Mouse (Mus musculus) C2C12 (cell line): ENCODE measurements around the gene Mlx. TPM values are rescaled to one million over a fixed set of nuclear protein-coding genes. Genes with fewer than 3 reads are reported as not detected.

Experiments used
- H3K27me3 ChIP-seq: one replicate; pipeline ENCODE4 v1.6.1; 2011; ENCODE audit not compliant: control insufficient read depth, insufficient read depth, insufficient read length
- H3K36me3 ChIP-seq: one replicate; pipeline ENCODE4 v1.6.1; 2011; ENCODE audit not compliant: control insufficient read depth, insufficient read depth
- H3K4me3 ChIP-seq: one replicate; pipeline ENCODE4 v1.5.1; 2011; ENCODE audit warnings: mild to moderate bottlenecking, control low read depth; ENCODE audit not compliant: poor library complexity, insufficient read depth, severe bottlenecking
- H3K79me2 ChIP-seq: one replicate; pipeline ENCODE4 v1.6.1; 2011; ENCODE audit not compliant: control insufficient read depth, insufficient read depth
- H3K79me3 ChIP-seq: one replicate; pipeline ENCODE4 v1.6.1; 2011; ENCODE audit warnings: low read depth, control low read depth
- H3ac ChIP-seq: one replicate; pipeline ENCODE3; 2011; ENCODE audit warnings: low read depth; ENCODE audit not compliant: control insufficient read depth, insufficient read length
- CEBPB ChIP-seq: IDR thresholded peaks from one replicate; pipeline ENCODE4 v1.6.1; 2011; ENCODE audit warnings: low read depth, mild to moderate bottlenecking, control low read depth, moderate library complexity
- CTCF ChIP-seq: IDR thresholded peaks from one replicate; pipeline ENCODE4 v1.5.1; 2011; ENCODE audit not compliant: control insufficient read depth, insufficient read depth, insufficient read length
- FOSL1 ChIP-seq: IDR thresholded peaks from one replicate; pipeline ENCODE4 v1.8.0; 2011; ENCODE audit warnings: mild to moderate bottlenecking, low read length; ENCODE audit not compliant: poor library complexity, insufficient read depth, severe bottlenecking
- MAX ChIP-seq: IDR thresholded peaks from one replicate; pipeline ENCODE4 v1.6.1; 2011; ENCODE audit warnings: mild to moderate bottlenecking, control low read depth
- MYOD1 ChIP-seq: IDR thresholded peaks from one replicate; pipeline ENCODE4 v1.6.1; 2011; ENCODE audit warnings: low read depth; ENCODE audit not compliant: control insufficient read depth, insufficient read length
- MYOG ChIP-seq: IDR thresholded peaks from one replicate; pipeline ENCODE4 v1.6.1; 2011; ENCODE audit not compliant: control insufficient read depth, insufficient read length; ENCODE audit errors: extremely low read depth
- USF1 ChIP-seq: IDR thresholded peaks from one replicate; pipeline ENCODE4 v1.6.1; 2011; ENCODE audit warnings: low read depth, mild to moderate bottlenecking, control low read depth, moderate library complexity
- polyA plus RNA-seq: library from polyadenylated mRNA; unstranded; fragments of >200 nt; fragmentation: generic; extraction: Trizol; gene quantifications from one replicate; pipeline ENCODE4 v1.2.1, GENCODE M21; 2012; ENCODE audit warnings: missing spikeins

Mlx gene
- polyA plus RNA-seq, 1 experiment, result 39.7 TPM

GRCm38 (mm10) chr11:101111178-101111577 lies 24.1 kb downstream of the Mlx start:
- Histone ChIP-seq H3K79me3 (peaks cover 71% of the 10 kb centered on the region), H3K4me3 (no peak overlapping the region), H3K79me2 (peaks cover 96% of the 10 kb centered on the region), H3ac (no peak overlapping the region), H3K27me3 (no peaks in the 10 kb centered on the region), H3K36me3 (peaks cover 29% of the 10 kb centered on the region)
- TF ChIP-seq FOSL1 (no peak), MAX (no peak), USF1 (no peak), MYOD1 (no peak), MYOG (no peak), CTCF (no peak), CEBPB (no peak)

- peaks cover 37% of the 10 kb centered on the region for H3K36me3 ChIP-seq
- no peak overlapping the region for H3ac ChIP-seq
- no peak for TF ChIP-seq FOSL1
- no peak for TF ChIP-seq MYOD1
- no peak for TF ChIP-seq USF1
- TF ChIP-seq CEBPB, result no peak
- no peak for TF ChIP-seq MYOG
- no peak for TF ChIP-seq MAX
- no peak for TF ChIP-seq CTCF
- H3K27me3 ChIP-seq, result no peaks in the 10 kb centered on the region
- peaks cover 99% of the 10 kb centered on the region for H3K79me2 ChIP-seq
- no peak overlapping the region for H3K4me3 ChIP-seq
- peaks cover 74% of the 10 kb centered on the region for H3K79me3 ChIP-seq
Observed at GRCm38 (mm10) chr11:101112186-101112585, 25.1 kb downstream of the Mlx start.

- Histone ChIP-seq H3ac (no peak overlapping the region), H3K36me3 (peaks cover 37% of the 10 kb centered on the region), H3K79me2 (peaks cover 96% of the 10 kb centered on the region), H3K27me3 (no peaks in the 10 kb centered on the region), H3K4me3 (no peak overlapping the region), H3K79me3 (peaks cover 74% of the 10 kb centered on the region)
- TF ChIP-seq CTCF (no peak), MAX (no peak), CEBPB (peak; percentile 51)
Observed at GRCm38 (mm10) chr11:101115564-101115963, 28.5 kb downstream of the Mlx start.

GRCm38 (mm10) chr11:101118105-101118504 lies 31.0 kb downstream of the Mlx start:
- no peak for TF ChIP-seq CTCF
- TF ChIP-seq USF1, result no peak
- no peak for TF ChIP-seq MAX
- no peak for TF ChIP-seq MYOD1
- no peak for TF ChIP-seq FOSL1
- TF ChIP-seq MYOG, result no peak
- no peak for TF ChIP-seq CEBPB
- Histone ChIP-seq H3K27me3 (no peaks in the 10 kb centered on the region), H3ac (peak overlapping the region; percentile 14), H3K4me3 (no peak overlapping the region), H3K79me3 (peaks cover 72% of the 10 kb centered on the region), H3K36me3 (peaks cover 47% of the 10 kb centered on the region), H3K79me2 (peaks cover 91% of the 10 kb centered on the region)

- TF ChIP-seq FOSL1 (no peak), USF1 (no peak), CTCF (no peak), MYOG (no peak), MYOD1 (no peak), CEBPB (no peak), MAX (no peak)
- H3K27me3 ChIP-seq, result no peaks in the 10 kb centered on the region
- H3ac ChIP-seq, result peak overlapping the region; percentile 95
- H3K79me2 ChIP-seq, result peaks cover 80% of the 10 kb centered on the region
- H3K79me3 ChIP-seq, result peaks cover 62% of the 10 kb centered on the region
- H3K4me3 ChIP-seq, result peak overlapping the region; percentile 85
- peaks cover 45% of the 10 kb centered on the region for H3K36me3 ChIP-seq
Observed at GRCm38 (mm10) chr11:101119131-101119760, 32.2 kb downstream of the Mlx start.

GRCm38 (mm10) chr11:101119761-101120544 lies 32.9 kb downstream of the Mlx start, which contains the start of the genes Retreg3 and Tubg1:
Gene Retreg3, minus strand, starts transcription at chr11:101119893.
Gene Tubg1, plus strand, starts transcription at chr11:101119938.
- TF ChIP-seq MAX, result peak; percentile 87
- no peak for TF ChIP-seq USF1
- H3K4me3 ChIP-seq, result peak within 1 kb of the TSS; percentile 85
- peaks cover 56% of the 10 kb centered on the region for H3K79me3 ChIP-seq
- peaks cover 47% of the 10 kb centered on the region for H3K36me3 ChIP-seq
- H3K79me2 ChIP-seq, result peaks cover 73% of the 10 kb centered on the region
- H3K27me3 ChIP-seq, result no peaks in the 10 kb centered on the region
- H3ac ChIP-seq, result peak within 1 kb of the TSS; percentile 95
